Mouse (Mus musculus) layer of hippocampus, adult 9-10 months (tissue): ENCODE results near the gene BC051019.

Experiments
- DNase-seq: peaks from one replicate; pipeline ENCODE4 v3.0.0; 2022; ENCODE audit warnings: low spot score

BC051019 gene

DNA sequence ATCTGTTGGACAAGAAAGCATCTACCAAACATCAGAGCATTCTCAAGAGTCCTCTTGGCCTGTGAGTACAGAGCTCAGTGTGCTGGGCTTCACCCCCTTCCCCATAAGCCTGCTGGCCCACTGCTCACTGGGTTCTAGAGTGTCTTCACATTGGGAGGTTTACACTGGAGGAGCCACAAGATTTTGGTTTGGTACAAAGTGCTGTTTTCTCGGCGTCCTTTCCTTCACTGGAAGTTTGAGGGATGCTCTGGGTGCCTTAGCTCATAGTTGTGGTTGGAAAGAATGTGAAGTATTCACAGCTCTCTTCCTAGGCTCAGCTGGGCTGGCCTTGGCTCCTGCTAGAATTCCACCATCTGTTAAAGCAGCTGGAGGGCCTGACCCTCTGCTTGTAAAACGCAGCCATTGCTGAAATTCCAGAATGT, 14.7 kb downstream of the BC051019 start:
- DNase-seq: no peak

DNA sequence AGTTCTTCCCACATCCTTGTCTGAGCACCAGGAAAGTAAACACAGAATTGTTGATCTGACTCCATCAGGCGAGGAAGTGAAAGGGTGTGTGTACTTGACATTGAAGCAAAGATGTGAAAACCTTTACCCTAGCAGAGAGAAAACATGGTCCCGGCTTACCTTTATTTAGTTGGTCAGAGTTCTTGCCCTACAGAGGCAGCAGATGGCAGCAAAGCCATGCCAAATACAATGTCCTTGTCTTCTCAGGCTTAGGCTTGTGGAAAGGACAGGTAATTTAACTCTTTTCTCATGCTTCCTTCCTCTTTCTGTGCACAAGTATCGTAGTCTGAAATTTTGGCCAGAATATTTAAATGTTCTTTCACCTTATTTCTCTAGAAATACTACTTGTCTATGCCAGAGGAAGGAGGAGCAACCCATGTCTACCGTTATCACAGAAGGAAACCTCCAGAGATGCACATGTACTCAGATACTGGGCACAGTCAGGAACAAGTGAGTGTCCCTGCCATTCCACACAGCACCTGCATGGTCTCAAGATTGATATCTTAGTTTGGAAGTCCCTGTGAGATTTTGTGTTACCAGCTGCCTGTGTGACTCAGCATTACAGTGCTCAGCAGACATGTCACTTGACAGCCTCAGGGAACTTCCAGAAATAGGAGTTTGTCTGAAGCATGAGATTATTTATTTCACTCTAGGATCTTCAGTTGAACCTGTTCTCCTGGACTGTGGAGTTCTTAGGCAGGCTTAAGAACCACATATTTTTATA, 16.4 kb downstream of the BC051019 start:
- no peak for DNase-seq

DNA sequence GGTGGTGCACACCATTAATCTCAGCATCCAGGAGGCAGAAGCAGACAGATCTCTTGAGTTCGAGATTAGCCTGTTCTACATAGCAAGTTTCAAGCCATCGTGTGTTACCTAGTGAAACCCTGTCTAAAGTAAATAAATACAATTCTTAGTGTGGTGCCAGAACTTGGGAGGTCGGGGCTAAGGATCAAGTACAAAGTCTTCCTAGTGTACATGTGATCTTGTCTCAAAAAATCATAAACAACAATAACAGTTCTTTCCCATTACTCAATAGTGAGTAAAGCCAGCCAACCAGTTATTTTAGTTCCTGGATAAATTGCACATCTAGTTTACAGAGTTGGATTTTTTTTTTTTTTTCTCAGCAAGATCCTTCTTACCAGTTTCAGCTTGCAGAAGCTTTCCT, 19.2 kb downstream of the BC051019 start:
- no peak for DNase-seq

- no peak for DNase-seq
Measured at GRCm38 (mm10) chr7:109704016-109704377, 19.7 kb downstream of the BC051019 start.

- DNase-seq: peak; percentile 78
Measured at GRCm38 (mm10) chr7:109703190-109704015, 20.2 kb downstream of the BC051019 start, which contains the start of the genes St5 and Akip1. Gene St5 (minus strand): TSS chr7:109703605. Gene Akip1 (plus strand): TSS chr7:109703690.

GRCm38 (mm10) chr7:109702721-109703120, 20.9 kb downstream of the BC051019 start:
- no peak for DNase-seq

- no peak for DNase-seq
Measured at GRCm38 (mm10) chr7:109700213-109700612, 23.4 kb downstream of the BC051019 start.

GRCm38 (mm10) chr7:109695339-109695726, 28.3 kb downstream of the BC051019 start:
- DNase-seq: no peak

DNA sequence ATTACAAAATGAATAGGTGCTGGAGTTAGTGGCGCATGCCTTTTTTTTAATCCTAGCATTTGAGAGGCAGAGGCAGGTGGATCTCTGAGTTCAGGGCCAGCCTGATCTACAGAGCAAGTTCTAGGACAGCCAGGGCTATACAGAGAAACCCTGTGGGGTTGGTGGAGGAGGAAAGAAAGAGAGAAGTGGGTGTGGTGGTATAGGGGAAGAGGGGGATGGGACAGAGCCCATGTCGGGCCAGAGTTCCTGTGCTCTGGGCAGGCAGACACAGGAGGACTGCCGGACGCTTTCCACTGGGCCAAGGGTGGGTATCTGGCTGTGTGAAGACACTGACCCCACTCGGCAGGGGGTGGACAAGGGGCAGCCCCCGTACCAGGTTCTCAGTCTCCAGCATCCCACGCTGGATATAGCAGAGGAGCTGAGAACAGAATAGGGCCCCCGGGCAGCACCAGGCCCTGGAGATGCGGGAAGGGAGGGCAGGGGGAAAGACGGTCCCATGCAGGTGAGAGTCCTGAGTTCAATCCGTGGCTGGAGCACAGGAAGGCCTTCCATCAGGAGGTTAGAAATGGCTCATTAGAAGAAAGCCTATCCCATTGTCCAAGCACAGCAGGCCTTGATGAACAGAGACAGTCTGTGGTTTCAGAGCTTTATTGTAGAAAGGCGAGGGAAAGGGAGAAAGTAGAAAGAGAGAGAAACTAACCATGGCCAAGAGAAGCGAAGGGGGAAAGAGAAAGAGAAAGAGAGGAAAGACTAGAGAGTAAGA, 28.9 kb downstream of the BC051019 start:
- no peak for DNase-seq

GRCm38 (mm10) chr7:109690961-109691360, 32.7 kb downstream of the BC051019 start:
- DNase-seq: no peak

DNA sequence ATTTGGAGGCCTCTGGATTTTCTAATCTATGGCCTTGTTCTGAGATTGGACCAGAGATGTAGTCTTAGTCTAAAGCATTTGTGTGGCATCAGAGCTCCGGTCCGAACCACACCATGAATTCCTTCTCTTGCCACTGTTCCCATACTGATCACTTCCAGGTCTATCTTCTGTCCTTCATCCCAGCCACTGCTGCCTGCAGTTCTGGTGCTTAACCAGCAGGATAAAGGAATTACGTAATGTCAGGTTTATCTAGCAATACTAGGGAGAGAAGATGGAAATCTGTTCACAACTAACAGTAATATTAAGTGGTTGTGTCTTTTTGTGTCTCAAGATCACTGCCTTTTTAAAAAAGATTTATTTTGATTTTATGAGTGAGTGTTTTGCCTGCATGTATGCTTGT, 33.5 kb downstream of the BC051019 start:
- DNase-seq: no peak

GRCm38 (mm10) chr7:109686585-109687128, 37.0 kb downstream of the BC051019 start:
- DNase-seq: no peak

- DNase-seq: no peak
Measured at GRCm38 (mm10) chr7:109680879-109681278, 42.8 kb downstream of the BC051019 start.

DNA sequence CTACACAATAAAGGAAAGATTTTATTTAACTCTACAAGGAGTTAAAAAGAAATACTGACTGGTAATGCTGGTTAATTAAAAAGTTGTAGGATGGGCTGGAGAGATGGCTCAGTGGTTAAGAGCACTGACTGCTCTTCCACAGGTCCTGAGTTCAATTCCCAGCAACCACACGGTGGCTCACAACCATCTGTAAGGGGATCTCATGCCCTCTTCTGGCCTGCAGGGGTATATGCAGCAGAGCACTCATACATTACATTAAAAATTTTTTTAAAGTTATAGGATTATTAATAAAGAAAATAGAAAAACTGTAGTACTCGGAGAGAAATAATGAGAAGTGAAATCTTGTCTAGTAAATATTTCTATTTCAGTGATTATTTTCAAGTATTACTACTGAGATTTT, 43.4 kb downstream of the BC051019 start:
- DNase-seq: no peak

DNA sequence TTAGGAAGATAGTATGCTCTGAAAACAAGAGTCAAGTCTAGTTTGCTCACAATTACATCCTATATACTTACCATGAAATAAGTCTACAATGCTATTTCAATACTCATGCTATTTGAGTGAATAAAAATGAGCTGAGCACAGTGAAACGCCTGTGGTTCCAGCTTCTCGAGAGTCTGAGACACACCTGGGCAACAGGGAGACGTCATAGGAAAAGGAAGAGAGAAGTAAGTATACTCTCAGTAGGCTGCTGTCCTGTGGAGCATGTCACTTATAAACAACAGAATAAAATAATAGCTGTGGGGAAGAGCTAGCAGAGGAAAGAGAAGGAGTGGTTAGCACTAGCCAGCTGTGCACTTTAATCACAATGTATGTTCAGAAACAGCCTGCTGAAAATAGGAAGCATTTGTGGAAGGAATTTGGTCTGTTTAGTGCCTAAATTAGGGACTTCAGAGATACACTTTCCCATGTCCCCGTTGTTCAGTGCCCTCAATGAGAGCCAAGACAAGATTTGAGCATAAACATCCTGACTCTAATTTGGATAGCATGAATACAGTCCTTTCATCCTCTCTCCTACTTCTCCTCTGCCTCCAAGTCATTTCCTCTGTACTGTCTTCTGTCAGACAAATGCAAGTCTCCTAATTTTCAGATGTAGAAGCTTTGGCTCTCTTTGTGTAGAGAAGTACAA, 48.6 kb downstream of the BC051019 start:
- no peak for DNase-seq

DNA sequence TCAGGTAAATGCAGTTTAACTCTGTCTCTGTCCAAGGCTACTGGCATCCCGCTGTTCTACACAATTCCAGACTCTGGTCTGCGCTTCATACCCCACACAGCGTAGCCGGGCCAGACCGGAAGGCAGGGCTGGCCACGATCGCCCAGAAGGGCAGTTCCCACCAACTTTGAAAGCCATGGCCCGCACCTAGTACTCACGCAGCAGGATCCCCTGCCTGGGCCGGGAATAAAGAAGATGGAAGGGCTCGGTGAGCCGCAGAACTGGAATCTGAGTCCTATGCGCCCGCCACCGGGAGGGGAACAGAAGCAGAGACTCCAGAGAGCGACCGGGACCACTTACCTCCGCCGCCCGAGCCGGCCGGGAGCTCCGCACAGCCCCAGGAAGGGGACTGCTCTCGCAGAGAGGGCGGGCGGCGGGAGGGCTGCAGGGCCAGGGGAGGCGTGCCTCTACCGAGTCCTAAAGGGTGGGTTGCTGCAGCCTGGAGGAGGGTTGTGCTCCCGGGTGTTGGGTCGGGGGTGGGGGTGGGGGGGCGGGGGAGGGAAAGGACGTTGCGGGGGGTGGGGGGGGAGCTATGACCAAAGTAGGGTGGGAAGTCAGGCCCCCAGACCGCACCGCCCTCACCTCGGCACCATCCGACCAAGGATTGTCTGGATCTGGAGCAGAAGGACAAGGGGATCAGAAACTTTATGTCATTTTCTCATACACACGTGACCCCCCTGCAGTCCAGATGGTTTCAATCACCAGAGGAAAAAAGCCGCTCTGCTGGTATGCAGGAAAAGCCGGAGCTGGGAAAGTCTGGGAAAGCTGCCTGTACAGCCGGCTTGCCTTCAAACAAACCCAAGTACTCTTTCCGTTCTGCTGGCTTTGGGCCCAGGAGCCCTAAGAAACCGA, 51.8 kb downstream of the BC051019 start:
- peak; percentile 44 for DNase-seq

GRCm38 (mm10) chr7:109669426-109670170, 54.1 kb downstream of the BC051019 start:
- DNase-seq: no peak

- DNase-seq: no peak
Measured at GRCm38 (mm10) chr7:109666664-109667063, 57.0 kb downstream of the BC051019 start.

GRCm38 (mm10) chr7:109662626-109663025, 61.0 kb downstream of the BC051019 start:
- peak; percentile 38 for DNase-seq
